Mouse (Mus musculus): ENCODE results near the gene Cep128.
A peak's percentile ranks its signal among the peaks of the same experiment; 100 is the strongest.

- no peak for TF ChIP-seq MEF2A (IDR thresholded peaks at IDR 0.05; ENCODE audit: extremely low read depth, insufficient replicate concordance, low read depth, low read length, poor library complexity, severe bottlenecking)
- TF ChIP-seq BHLHE40 (IDR thresholded peaks at IDR 0.05; ENCODE audit: borderline replicate concordance, low read depth, low read length): no peak
- TF ChIP-seq CTCF (IDR thresholded peaks at IDR 0.05 in 2 of 3, conservative IDR thresholded peaks at IDR 0.05 in 1 of 3; ENCODE audit: control insufficient read depth in 1 of 3, insufficient read depth in 1 of 3, low read depth in 2 of 3, low read length in 3 of 3, poor library complexity in 1 of 3, severe bottlenecking in 1 of 3): peak; percentile 11 to 44 (median 13); a peak in 2 of 6 replicates
- TF ChIP-seq EP300 (IDR thresholded peaks at IDR 0.05; ENCODE audit: low read depth in 1 of 2, low read length in 2 of 2): no peak
- no peak for TF ChIP-seq GATA1 (IDR thresholded peaks at IDR 0.05; ENCODE audit: low read depth, low read length)
- no peak for TF ChIP-seq RCOR1 (IDR thresholded peaks at IDR 0.05; ENCODE audit: low read depth, low read length)
- TF ChIP-seq USF1 (IDR thresholded peaks at IDR 0.05; ENCODE audit: low read depth, low read length): no peak
- no peak for TF ChIP-seq POLR2A (IDR thresholded peaks at IDR 0.05; ENCODE audit: control insufficient read depth in 1 of 2, insufficient read depth in 1 of 2, low read depth in 1 of 2, low read length in 2 of 2, poor library complexity in 1 of 2)
- no peak for TF ChIP-seq MYC (IDR thresholded peaks at IDR 0.05; ENCODE audit: low read depth, low read length)
- TF ChIP-seq UBTF (IDR thresholded peaks at IDR 0.05; ENCODE audit: borderline replicate concordance, insufficient read depth, low read depth, low read length): no peak
- no peak for TF ChIP-seq TAL1 (IDR thresholded peaks at IDR 0.05; ENCODE audit: low read length)
Observed at GRCm38 (mm10) chr12:91415112-91415511, 30.9 kb upstream of the Cep128 start.
